In genomic region chr12:54074012-54074411, GRCm38 (mm10) we compare ENCODE assay signal across 17 mouse cellular contexts.
"Had no signal": no experiment of that assay in that cellular context is flagged by ENCODE, and none has a peak within 500 bp of the region (broad histone marks: within the 10 kb centered on the region; RNA-seq: fewer than 3 reads in every experiment).

No protein-coding gene starts in this region.

- H3K4me3 ChIP-seq: liver, embryonic 15.5 days; lung, embryonic 15.5 days; megakaryocyte, embryonic 14.5 days; midbrain, embryonic 13.5 days; midbrain, embryonic 15.5 days; neural tube, embryonic 12.5 days; stomach, embryonic 15.5 days had no signal

- DNase-seq: liver, postnatal 0 days; lung, adult 2 months; lung, postnatal 14 days; lung, postnatal 36 days; thymus, adult 18-20 months; thymus, postnatal 14 days; thymus, postnatal 36 days had no signal

- ATAC-seq: liver, postnatal 0 days; lung, postnatal 0 days; midbrain, embryonic 13.5 days; midbrain, embryonic 15.5 days had no signal

- H3K27ac ChIP-seq: liver, embryonic 15.5 days; lung, embryonic 15.5 days; macrophage; midbrain, embryonic 13.5 days; midbrain, embryonic 15.5 days; neural tube, embryonic 12.5 days; stomach, embryonic 15.5 days; stomach, postnatal 0 days had no signal
